Mouse (Mus musculus): ENCODE measurements at regions not wholly inside any gene's neighbourhood (a gene's known extent, or its start where the extent isn't known, plus 50 kb on each side); places are given as distances from the start of the nearest gene placed in this dataset.

GRCm38 (mm10) chr2:61221676-61222075 is 258.7 kb upstream of the Rbms1 start:
- DNase-seq (ENCODE audit: low read depth, low spot score), result no peak

- DNase-seq (ENCODE audit: low read depth, low spot score), result no peak
These were observed 258.2 kb upstream of the Rbms1 start for GRCm38 (mm10) chr2:61221157-61221556.

- no peak for DNase-seq (ENCODE audit: low read depth, low spot score)
These were observed 251.0 kb upstream of the Rbms1 start for GRCm38 (mm10) chr2:61213951-61214350.

GRCm38 (mm10) chr2:61201387-61201786 is 238.4 kb upstream of the Rbms1 start:
- no peak for DNase-seq (ENCODE audit: low read depth, low spot score)

GRCm38 (mm10) chr2:61193976-61194375 is 231.0 kb upstream of the Rbms1 start:
- DNase-seq (ENCODE audit: low read depth, low spot score), result no peak

GRCm38 (mm10) chr2:61182424-61182979 is 219.5 kb upstream of the Rbms1 start:
- DNase-seq (ENCODE audit: low read depth, low spot score), result no peak

GRCm38 (mm10) chr2:61177801-61178200 is 214.8 kb upstream of the Rbms1 start:
- DNase-seq (ENCODE audit: low read depth, low spot score), result no peak

GRCm38 (mm10) chr2:61176807-61177206 is 213.8 kb upstream of the Rbms1 start:
- no peak for DNase-seq (ENCODE audit: low read depth, low spot score)

GRCm38 (mm10) chr2:61173581-61173980 is 210.6 kb upstream of the Rbms1 start:
- no peak for DNase-seq (ENCODE audit: low read depth, low spot score)

GRCm38 (mm10) chr2:61161336-61161735 is 198.3 kb upstream of the Rbms1 start:
- DNase-seq (ENCODE audit: low read depth, low spot score), result no peak

GRCm38 (mm10) chr2:61159761-61160160 is 196.8 kb upstream of the Rbms1 start:
- DNase-seq (ENCODE audit: low read depth, low spot score), result no peak

GRCm38 (mm10) chr2:61138998-61139631 is 176.1 kb upstream of the Rbms1 start:
- no peak for DNase-seq (ENCODE audit: low read depth, low spot score)

- no peak for DNase-seq (ENCODE audit: low read depth, low spot score)
These were observed 175.6 kb upstream of the Rbms1 start for GRCm38 (mm10) chr2:61138625-61138997.

GRCm38 (mm10) chr2:61137378-61137777 is 174.4 kb upstream of the Rbms1 start:
- DNase-seq (ENCODE audit: low read depth, low spot score), result peak; percentile 4

GRCm38 (mm10) chr2:61136926-61137325 is 173.9 kb upstream of the Rbms1 start:
- no peak for DNase-seq (ENCODE audit: low read depth, low spot score)

GRCm38 (mm10) chr2:61123046-61123806 is 160.2 kb upstream of the Rbms1 start:
- no peak for DNase-seq (ENCODE audit: low read depth, low spot score)

- DNase-seq (ENCODE audit: low read depth, low spot score), result no peak
These were observed 158.3 kb upstream of the Rbms1 start for GRCm38 (mm10) chr2:61121281-61121680.

GRCm38 (mm10) chr2:61114620-61115019 is 151.6 kb upstream of the Rbms1 start:
- DNase-seq (ENCODE audit: low read depth, low spot score), result no peak

GRCm38 (mm10) chr2:61113916-61114315 is 150.9 kb upstream of the Rbms1 start:
- no peak for DNase-seq (ENCODE audit: low read depth, low spot score)

- DNase-seq (ENCODE audit: low read depth, low spot score), result no peak
These were observed 147.6 kb upstream of the Rbms1 start for GRCm38 (mm10) chr2:61110591-61110990.

GRCm38 (mm10) chr2:61109564-61109963 is 146.6 kb upstream of the Rbms1 start:
- no peak for DNase-seq (ENCODE audit: low read depth, low spot score)

- no peak for DNase-seq (ENCODE audit: low read depth, low spot score)
These were observed 142.2 kb upstream of the Rbms1 start for GRCm38 (mm10) chr2:61105169-61105568.

GRCm38 (mm10) chr2:61100854-61101253 is 137.9 kb upstream of the Rbms1 start:
- no peak for DNase-seq (ENCODE audit: low read depth, low spot score)

Measured in A20 (cell line).